Mouse (Mus musculus) gastrocnemius, postnatal 14 days (tissue): ENCODE results near the gene Iah1. TPM values are rescaled to one million over a fixed set of nuclear protein-coding genes. Genes with fewer than 3 reads are reported as not detected.

Experiments used
- DNase-seq: peaks from one replicate; pipeline ENCODE4 v3.0.0; 2021; ENCODE audit warnings: mixed read lengths
- intact Hi-C: fragments of 180-260 bp; cut with DNase I; formaldehyde crosslinking; loops from one replicate; pipeline ENCODE4 v1.15.1; 2025; ENCODE audit warnings: low total_unique reads
- long read RNA-seq, 2 experiments: library from polyadenylated mRNA; stranded (forward); transcript quantifications; one replicate each; pipeline ENCODE4 v2.0.0; 2021
- total RNA-seq, 2 experiments: library from RNA; stranded (reverse); gene quantifications; 2 replicates each; pipeline ENCODE4 v1.2.3; 2021

The Iah1 gene
- 1 to 10 TPM; 8.1 to 9.7 TPM for total RNA-seq
- long read RNA-seq, experiment 1, partial matches to known transcripts = 1 of 5 reads
- long read RNA-seq, experiment 1, other reads (novel, unspliced or antisense) = 2 of 5 reads
- long read RNA-seq, experiment 2, transcript Iah1-201 (6 exons, 1,141 nt) = major isoform, 6 of 11 reads
- long read RNA-seq, experiment 2, partial matches to known transcripts = 2 of 11 reads
- long read RNA-seq, experiment 2, other reads (novel, unspliced or antisense) = 3 of 11 reads

DNA sequence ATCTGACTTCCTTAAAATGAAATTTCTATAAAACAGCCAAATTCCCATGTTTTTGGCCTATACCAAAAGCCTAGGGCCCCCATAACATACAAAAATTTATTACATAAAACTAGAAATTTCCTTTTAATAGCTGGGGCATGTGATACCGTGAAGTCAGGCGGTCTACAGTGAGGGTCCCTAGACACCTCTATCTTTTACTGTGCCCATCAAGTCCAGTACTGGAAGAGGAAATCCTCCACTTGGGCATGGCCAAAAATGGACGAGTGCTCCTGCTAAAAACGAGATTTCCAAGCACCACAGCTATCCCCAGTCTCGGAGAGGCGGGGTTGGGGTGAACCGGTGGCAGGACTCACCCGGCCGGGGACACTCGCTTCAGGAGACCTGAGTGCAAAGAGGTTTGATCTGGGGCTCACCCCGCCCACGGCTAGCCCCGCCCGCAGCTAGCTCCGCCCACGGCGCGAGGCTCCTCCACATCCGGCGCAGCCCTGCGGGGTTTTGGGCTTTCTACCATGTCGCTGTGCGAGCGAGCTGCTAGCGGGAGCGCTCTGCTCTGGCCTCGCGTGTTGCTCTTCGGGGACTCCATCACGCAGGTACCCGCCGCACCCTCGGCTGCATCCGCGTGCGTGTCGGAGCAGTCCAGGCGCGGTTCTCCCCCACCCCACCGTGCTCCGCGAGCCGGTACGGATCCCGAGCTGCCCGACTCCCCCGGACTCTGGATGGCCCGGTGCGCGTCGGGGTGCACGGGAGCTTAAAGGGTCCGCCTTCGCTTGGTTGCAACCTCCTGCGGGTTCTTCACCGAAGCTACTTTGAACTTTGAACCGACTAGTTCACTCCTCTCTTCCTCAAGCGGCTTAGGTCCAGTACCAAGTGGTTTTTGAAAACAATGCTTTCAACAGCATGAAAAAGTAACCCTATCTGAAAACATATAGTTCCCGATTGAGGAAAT lies at the start of gene Iah1:
TSS of gene Iah1 (plus strand) at position 467 of the 946 bp plus-strand sequence.
- DNase-seq = peak; percentile 83
- intact Hi-C loops = no loop called here

DNA sequence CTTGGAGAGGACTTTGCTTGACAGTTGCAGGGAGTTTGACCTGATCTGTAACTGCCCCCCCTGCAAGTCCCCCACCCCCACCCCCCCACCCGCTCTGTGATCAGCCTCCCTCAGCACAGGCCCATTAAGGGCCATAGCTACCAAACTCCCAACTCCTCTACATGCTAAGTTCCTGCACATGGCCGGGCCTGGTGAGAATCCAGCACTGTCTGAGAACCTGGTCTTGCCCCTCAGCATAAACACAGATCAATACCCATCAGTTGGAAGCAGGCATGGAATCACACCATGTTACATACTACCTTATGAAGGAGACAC lies 49.4 kb upstream of the Iah1 start:
- intact Hi-C loops = no loop called here
- no peak for DNase-seq

DNA sequence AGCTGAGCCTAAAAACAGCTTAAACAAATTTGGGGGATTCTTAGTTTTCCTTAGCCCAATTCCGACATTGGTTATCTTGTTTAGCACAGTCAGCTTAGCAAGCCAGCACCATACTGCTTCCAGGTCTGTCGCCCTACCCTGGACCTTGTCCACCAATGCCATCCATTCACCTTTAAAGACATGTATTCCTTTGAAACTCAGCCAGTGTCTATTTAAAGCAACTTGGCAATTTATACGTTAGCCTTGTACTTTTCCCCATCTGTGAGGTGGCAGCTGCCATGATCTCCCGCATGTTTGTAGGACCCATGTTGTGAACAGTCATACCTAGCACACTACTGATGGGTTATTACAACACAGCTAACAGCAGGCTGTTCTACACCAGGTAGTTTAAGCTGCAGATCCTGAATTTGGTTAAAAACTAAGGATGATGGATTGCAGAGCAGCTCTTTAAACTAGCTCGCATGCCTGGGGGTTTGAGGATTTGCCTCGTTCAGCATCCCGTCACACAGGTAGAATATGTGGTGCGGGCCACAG lies 48.0 kb upstream of the Iah1 start:
- intact Hi-C loops = no loop called here

DNA sequence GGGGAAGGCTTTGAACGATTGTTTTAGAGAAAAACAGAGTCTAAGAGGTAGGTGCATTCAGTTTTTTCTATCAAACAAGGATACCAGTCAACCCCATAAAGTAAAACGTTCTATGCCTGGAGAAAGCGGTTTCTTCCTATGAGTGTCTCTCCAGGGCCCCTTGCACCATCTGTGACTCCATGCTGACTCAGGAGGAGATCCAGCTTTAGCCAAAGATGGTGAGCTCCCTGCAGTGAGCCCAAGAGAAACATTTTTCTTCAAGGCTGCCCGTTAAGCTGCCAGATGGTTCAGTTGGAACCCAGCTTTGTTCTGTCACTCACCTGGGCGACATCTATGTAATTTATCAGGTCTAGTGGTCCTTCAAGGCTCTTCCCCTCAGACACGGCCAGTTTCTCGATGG lies 41.7 kb upstream of the Iah1 start:
- intact Hi-C loops = no loop called here
- no peak for DNase-seq

More for the DNA sequence above, 48.0 kb upstream of the Iah1 start:
- DNase-seq = no peak

DNA sequence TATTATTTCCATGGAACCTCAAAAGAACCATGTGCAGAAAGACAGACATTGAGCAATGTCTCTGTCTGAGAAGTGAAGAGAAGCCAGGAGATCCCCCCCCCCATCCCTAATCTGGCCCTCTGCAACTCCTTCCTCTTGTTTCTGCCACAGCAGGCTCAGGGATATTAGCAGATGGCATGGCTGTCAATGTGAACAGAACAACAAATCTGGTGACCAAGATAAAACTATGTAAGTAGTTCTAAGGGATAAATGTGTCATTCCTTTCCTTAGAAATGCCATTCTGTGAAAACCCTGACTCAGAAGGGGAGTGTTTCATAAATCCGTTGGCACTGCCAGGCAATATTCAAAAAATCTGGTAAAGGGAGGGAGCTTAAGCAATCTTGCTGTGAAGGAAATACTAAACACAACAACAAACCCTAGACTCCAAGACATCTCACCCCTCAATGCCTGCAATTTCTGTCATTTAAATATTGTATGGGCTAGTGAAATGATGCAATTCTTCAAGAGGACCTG lies 38.8 kb upstream of the Iah1 start:
- no peak for DNase-seq
- intact Hi-C loops = no loop called here

DNA sequence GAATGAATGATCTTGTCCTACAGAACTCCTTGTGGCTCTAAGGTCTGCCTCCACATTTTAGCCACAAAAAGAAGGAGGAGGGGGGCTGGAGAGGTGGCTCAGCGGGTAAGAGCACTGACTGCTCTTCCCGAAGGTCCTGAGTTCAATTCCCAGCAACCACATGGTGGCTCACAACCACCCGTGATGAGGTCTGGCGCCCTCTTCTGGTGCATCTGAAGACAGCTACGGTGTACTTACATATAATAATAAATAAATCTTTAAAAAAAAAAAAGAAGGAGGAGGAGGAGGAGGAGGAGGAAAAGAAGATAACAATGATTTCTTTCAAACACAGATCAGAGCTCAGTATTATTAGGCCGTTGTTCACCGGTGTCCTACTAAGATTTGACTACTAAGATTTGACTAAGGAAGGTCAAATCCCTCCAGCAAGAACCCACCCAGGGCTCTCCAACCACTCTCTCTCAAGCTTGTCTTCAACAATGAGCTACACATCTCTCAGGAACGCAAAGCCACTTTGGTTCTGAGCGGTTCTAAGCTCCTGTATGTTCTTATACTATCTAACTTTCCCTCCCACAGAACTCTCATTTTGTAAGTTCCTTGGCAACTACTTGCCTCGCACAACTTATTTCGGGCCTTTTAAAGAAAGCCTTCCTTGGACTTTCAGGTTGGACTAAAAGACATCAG lies 31.3 kb upstream of the Iah1 start, which contains the start of gene Cpsf3:
TSS of gene Cpsf3 (plus strand) at position 631 of the 681 bp plus-strand sequence.
- intact Hi-C loops = no loop called here
- no peak for DNase-seq

DNA sequence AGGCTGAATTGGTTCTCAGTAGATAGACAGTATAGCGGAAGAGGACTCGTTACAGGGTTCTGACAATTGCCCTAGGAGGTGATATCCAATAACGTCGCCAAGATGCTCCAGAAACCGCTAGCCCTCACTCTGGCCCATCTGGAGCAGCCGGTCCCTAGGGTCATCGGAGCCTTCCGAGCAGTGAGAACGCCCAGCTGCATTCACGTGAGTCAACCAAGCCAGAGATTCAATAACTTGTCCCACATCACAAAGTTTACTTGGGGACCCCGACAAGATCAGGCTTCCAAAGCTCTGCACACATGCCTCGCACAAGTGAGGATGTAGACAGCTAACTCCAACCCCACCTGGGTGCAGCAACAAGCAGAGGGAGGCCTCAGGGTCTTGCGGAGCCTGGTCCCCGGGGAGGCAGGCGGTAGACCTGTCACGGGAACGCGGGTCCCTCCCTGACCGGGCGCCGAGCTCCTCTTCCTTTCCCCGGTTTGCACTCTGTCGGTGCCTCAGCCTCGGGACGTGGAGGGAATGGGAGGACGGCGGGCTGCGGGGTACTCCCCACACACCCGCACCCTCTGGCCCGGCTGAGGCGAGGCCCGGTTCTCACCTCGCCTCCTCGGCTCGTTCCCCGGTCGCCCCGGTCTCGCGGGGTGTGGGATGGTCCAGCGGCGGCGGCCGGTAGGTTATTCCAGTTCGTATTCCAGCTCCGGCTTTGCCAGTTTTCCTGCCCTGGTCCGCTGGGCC lies 30.5 kb upstream of the Iah1 start:
- DNase-seq = no peak
- intact Hi-C loops = no loop called here

DNA sequence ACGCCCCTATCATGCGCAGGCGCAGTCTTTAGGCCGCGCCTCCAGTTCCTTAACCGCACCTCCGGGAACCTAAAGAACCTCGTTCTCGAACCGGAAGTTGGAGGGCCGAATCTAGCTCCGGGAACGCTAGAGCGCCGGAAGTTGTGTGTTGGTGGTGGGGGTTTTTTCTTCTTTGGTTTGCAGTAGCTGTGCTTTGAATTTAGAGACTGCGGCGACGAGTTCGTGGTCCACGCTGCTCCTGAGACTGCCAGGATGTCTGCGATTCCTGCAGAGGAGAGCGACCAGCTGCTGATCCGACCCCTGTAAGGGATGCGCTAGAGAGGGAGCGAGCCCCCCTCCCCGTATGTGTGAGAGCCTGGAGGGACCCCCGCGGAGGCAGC lies 30.0 kb upstream of the Iah1 start, which contains the start of gene Itgb1bp1:
TSS of gene Itgb1bp1 (minus strand) at position 42 of the 380 bp plus-strand sequence.
- peak; percentile 99 for DNase-seq
- intact Hi-C loops = no loop called here

DNA sequence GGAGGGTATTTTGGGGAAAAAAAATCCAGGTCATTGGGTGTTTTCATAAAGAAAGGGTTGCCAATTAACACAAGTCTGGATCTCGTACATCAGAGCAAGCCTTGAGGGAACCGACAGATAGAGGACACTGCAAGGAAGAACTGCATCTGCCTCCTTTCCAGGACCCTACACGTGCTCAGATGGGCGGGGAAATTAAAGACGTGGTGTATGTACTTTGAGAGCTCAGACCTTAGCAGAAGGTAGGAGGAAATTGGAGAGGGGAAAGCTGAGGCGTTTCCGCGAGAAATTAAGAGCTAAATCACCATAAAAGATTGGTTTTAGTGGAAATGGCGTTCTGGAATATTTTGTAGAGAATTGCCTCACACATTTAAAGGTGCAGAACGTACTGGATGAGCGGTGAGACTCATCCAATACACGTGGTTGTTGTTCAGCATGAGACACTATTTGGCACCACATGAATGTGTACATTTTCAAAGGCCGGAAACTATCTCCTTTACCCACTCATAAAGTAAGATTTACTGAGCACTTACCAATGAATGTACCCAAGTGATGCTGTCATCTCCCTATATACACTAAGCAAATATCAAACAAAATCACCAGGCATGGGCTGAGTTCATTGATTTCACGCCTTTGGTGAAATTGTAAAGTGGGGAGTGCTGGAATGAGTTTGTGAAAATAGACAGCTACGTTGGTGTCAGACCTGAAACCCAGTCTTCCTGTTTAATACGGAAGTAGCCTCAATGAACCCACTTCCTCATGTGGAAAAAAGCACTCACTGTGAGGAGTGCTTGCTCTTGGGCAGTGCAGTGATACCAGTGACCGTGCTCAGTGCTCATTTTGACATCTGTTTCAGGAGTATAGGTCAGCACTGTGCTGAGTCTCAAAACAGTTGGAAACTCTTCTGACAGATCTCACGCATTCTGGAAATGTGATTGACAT lies 29.2 kb upstream of the Iah1 start:
- intact Hi-C loops = no loop called here

DNA sequence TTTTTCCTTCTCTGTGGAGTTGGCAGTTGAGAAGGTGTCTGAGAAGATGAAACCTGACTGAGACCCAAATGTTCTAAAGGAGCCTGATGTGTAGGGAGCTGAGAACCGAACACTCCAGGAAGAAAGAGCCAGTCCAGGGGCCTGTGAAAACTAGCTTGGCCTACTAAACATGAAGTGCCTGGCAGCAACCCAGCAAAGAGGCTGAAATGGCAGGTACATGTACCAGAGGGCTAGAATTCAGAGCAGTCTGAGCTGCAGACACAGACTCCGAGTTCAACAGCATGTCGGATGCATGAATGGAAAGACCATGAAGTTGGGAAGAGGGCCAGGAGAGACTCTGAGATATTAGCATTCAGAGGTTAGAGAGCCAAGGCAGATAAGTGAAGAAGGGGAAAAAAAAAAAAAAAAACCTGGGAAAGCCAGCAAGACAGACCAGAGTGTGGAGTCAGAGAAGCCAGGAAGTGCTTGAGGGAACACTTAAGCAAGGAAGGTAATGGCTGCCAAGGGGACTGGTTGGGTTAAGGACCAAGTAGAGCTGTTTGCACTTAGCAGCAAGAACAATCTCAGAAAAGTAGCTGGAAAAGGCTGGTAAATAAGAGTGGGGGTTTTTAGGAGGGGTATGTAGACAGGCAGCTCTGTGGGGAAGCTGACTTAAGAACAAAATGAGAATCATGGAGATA lies 27.3 kb upstream of the Iah1 start:
- no peak for DNase-seq
- intact Hi-C loops = no loop called here

More for the DNA sequence above, 29.2 kb upstream of the Iah1 start:
- no peak for DNase-seq

DNA sequence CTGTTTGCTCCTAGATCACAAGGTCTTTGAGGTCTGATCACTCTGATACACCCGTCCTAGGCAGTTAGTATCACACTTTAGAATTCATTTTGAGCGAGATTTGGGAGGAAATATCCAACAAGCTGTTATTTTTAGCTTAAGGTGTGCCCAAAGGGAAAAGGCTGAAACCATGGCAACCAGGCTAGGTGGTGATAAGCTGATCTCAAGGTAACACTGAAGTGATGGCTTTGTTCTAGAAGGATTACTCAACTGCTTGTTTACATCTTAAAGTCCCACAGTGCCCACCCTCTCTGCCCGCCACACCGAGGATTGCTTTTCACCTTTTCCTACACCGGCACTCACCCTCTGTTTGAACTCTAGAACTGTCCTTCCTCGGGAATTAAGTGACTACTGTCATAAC lies 26.5 kb upstream of the Iah1 start:
- intact Hi-C loops = no loop called here
- no peak for DNase-seq

DNA sequence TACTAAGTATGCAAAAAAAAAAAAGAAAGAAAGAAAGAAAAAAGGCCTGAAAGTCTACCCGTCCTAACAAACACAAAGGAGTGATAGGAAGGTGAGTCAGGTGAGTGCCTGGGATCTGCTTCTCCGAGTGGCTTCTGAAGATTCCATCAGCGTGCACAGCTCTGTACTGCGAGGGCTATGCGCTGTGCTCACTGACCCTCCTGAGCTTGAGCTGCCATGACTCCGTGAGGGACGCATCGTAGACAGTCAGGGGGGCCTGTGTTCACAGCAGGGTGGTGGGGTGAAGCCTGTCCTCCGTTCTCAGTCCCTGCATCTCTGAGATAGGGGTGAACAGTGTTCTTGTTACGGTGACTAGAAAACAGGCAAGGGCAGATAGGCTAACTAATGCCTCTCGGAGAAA lies 17.3 kb upstream of the Iah1 start:
- intact Hi-C loops = no loop called here
- no peak for DNase-seq

DNA sequence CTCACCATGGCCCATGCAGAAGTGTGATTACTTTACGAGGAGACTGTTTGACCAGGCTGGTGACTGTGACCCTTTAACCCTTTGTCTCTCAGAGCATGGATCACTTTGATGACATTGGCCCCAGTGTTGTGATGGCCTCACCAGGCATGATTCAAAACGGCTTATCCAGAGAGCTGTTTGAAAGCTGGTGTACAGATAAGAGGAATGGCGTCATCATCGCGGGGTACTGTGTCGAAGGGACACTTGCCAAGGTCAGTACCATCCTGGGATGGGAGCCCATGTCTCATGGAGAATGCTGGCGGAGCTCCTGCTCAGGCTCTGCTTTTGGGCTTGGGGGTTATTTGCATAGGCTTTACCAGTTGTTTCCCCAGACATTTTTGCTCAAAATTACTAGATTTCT lies 14.9 kb upstream of the Iah1 start:
- intact Hi-C loops = no loop called here
- no peak for DNase-seq

DNA sequence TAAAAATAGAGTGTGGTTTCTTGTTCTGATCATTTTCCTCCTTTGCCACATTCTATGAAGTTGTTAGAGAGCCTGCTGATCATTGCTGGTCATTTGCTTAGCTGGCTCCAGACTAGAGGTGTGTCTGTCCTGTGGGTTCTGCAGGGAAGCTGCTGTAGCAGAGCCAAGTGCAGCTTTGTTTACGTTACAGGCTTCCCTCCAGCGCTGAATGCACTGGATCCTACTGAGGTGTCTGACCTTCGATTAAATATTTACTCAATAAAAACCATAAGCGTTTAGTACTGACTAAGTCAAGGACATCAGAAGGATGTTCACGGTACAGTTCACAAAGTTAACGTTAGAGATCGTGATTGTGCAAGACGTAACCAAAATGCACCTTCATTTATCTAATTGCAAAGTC lies 14.3 kb upstream of the Iah1 start:
- no peak for DNase-seq
- intact Hi-C loops = no loop called here

DNA sequence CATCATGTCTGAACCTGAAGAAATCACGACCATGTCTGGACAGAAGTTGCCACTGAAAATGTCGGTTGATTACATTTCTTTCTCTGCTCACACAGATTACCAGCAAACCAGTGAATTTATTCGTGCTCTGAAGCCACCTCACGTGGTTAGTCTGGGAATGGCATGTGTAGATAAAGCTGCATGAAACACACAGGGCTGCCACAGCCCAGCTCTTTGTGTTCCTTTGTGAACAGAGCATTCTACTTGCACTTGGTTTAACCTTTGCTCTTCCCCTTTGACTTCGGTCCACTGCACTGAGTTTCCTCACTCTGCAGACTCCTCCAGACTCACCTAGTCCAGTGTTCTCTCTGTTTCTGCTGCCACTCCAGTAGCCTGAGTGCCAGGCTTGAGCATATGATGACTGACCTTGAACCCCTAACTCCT lies 13.8 kb upstream of the Iah1 start:
- DNase-seq = no peak
- intact Hi-C loops = no loop called here

DNA sequence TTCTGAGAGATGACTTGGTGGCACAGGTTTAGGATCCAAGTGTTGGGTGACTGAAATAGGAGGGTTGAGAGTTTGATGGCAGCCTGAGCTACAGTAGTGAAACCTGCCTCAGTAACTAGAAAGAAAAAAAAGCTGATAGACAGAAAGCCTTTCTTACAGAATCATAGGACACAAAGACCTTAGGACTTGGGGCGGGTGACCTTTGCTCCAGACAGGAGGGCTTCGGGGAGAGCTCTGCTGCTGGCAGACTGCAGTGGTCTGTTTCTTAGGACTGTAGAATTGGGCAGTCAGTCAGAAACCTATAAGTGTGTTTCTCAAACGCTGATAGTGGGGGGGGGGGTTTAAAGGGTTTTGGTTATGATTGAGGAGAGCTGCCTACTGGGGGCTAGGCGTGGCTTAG lies 10.4 kb upstream of the Iah1 start:
- DNase-seq = no peak
- intact Hi-C loops = no loop called here

DNA sequence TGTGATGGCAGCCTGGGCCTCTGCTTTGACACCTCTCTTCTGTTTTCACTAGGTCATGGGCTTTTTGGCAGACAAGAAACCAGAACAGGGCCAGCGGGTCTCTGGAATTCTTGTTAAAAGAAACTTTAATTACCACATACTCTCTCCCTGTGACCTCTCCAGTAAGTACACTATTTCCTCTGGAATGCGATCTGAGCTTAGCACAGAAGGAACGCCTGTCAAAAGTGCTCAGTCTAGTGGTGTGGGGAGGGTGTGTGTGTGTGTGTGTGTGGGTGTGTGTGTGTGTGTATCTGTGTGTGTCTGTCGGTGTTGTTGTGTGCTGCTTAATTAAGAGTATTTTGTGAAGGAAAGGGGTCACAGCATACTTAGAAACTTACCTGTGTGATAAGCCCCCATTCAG lies 9.5 kb upstream of the Iah1 start:
- no peak for DNase-seq
- intact Hi-C loops = no loop called here

DNA sequence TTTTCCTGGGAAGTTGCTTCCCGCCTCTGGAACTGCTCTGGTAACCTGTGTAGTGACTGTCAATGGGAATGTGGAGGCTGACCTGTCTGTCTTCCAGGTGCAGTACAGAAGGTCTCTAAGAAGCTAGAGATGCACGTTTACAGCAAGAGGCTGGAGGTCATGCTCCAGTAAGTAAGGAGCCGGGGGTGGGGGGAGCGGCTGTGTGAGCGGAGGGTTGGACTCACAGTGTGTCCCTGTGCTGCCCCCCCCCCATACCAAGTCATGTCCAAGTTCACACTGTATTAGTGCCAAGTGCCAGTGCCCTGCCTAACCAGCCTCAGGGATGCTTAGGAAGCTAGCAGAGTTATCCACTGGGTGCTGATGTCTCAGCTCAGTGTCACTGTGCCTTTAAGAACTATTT lies 4.0 kb upstream of the Iah1 start:
- DNase-seq = no peak
- intact Hi-C loops = no loop called here
